Mouse (Mus musculus) neural tube, embryonic 12.5 days (tissue): ENCODE measurements around the gene Srms. TPM values are rescaled to one million over a fixed set of nuclear protein-coding genes. Genes with fewer than 3 reads are reported as not detected.
A peak's percentile ranks its signal among the peaks of the same experiment; 100 is the strongest.

ENCODE experiments used
- ATAC-seq: fragments of 200-750 bp; cut with Nextera tagmentation; 2 replicates; pipeline ENCODE4 v1.8.0; 2017; ENCODE audit warnings: low read depth, mild to moderate bottlenecking, moderate TSS enrichment, moderate library complexity; ENCODE audit not compliant: low FRiP score
- H3K27ac ChIP-seq: fragments of 300-500 bp; sonication (generic); 2 replicates; pipeline ENCODE4 v1.5.1; 2016
- H3K27me3 ChIP-seq: fragments of 300-500 bp; sonication (generic); replicated peaks from 2 replicates; pipeline ENCODE4 v1.6.1; 2016; ENCODE audit warnings: mild to moderate bottlenecking
- H3K36me3 ChIP-seq: fragments of 300-500 bp; sonication (generic); 2 replicates; pipeline ENCODE4 v1.6.1; 2016; ENCODE audit warnings: mild to moderate bottlenecking
- H3K4me1 ChIP-seq: fragments of 300-500 bp; sonication (generic); 2 replicates; pipeline ENCODE4 v1.6.1; 2016
- H3K4me2 ChIP-seq: fragments of 300-500 bp; sonication (generic); replicated peaks from 2 replicates; pipeline ENCODE4 v1.6.1; 2016; ENCODE audit warnings: mild to moderate bottlenecking
- H3K4me3 ChIP-seq: fragments of 300-500 bp; sonication (generic); 2 replicates; pipeline ENCODE4 v1.5.1; 2016
- H3K9ac ChIP-seq: fragments of 300-500 bp; sonication (generic); 2 replicates; pipeline ENCODE4 v1.6.1; 2016; ENCODE audit warnings: mild to moderate bottlenecking
- H3K9me3 ChIP-seq: fragments of 300-500 bp; sonication (generic); 2 replicates; pipeline ENCODE4 v1.6.1; 2016; ENCODE audit warnings: mild to moderate bottlenecking
- WGBS: fragments of 180-500 bp; shearing (Covaris S2); methylation state at CpG from one replicate; pipeline ENCODE4 v1.1.7; 2016; 5-methylcytosine and 5-hydroxymethylcytosine counted together
- polyA plus RNA-seq: library from polyadenylated mRNA; unstranded; fragments of >200 nt; fragmentation: Nextera tagmentation; extraction: Ambion mirVana; gene quantifications from 2 replicates; pipeline ENCODE4 v1.2.1, GENCODE M21; 2016

The Srms gene
- polyA plus RNA-seq, result 0.11 and 0.18 TPM in 2 replicates

GRCm38 (mm10) chr2:181213021-181213445 is at the start of gene Srms:
Srms (minus strand) TSS chr2:181213185.
- ATAC-seq, result no peak
- peaks cover 8% of the 10 kb centered on the region for H3K4me1 ChIP-seq
- no peaks in the 10 kb centered on the region for H3K9me3 ChIP-seq
- peaks cover 40% of the 10 kb centered on the region for H3K27me3 ChIP-seq
- H3K36me3 ChIP-seq, result no peaks in the 10 kb centered on the region
- under 1% methylated on average over 17 of the region's 17 CpGs for WGBS
- peak within 1 kb of the TSS; percentile 26 for H3K4me3 ChIP-seq
- H3K27ac ChIP-seq, result no peak within 1 kb of the TSS
- peak within 1 kb of the TSS; percentile 59 for H3K4me2 ChIP-seq
- H3K9ac ChIP-seq, result 0 out of 2 replicates have a peak within 1 kb of the TSS, but pooled peaks have one; percentile 26

DNA sequence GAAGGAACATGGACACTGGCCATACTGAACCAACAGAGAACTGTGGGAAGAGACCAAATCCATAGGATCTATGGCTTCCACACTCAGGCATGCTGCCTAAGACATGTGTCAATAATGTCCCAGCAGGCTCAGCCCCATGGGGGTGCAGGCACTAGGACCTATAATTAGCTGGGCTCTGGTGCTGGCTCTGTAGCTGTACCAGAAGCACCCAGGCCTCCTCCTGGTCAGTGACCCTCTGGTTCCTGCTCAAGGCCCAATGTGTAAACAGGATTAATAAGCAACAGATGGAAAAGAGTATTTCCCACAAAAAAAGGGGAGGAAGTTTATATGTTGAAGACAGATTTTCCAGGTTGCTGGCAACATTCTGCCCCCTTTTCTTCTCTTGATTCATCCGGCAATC is 40.3 kb upstream of the Srms start:
- Histone ChIP-seq H3K4me2 (no peak overlapping the region), H3K4me3 (no peak overlapping the region), H3K9ac (no peak overlapping the region), H3K36me3 (peaks cover 66% of the 10 kb centered on the region), H3K27ac (no peak overlapping the region), H3K4me1 (no peaks in the 10 kb centered on the region), H3K27me3 (no peaks in the 10 kb centered on the region), H3K9me3 (no peaks in the 10 kb centered on the region)
- ATAC-seq, result no peak
- WGBS, result 81% methylated on average over 1 of the region's 1 CpGs

DNA sequence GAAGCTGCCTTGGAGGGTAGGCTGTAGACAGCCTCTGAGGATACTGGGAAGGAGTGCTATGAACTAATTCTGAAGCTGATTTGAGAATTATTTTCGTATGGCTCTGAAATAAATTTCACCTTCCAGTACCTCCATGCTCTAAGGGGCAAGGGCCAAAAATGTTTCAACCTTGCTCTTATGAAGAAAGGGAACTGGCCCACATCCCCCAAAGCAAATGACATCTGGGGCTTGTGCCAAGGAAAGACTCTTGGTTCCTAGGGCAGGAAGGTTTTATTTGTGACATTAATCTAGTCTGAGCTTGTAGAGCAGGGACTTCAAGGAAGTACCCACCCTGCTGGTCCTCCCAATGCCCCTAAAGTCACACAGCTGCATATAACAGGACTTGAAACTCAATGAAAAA is 38.9 kb upstream of the Srms start:
- no peak overlapping the region for H3K4me3 ChIP-seq
- H3K4me2 ChIP-seq, result no peak overlapping the region
- no peak for ATAC-seq
- no peaks in the 10 kb centered on the region for H3K27me3 ChIP-seq
- 86% methylated on average over 1 of the region's 1 CpGs for WGBS
- H3K9ac ChIP-seq, result no peak overlapping the region
- no peaks in the 10 kb centered on the region for H3K4me1 ChIP-seq
- H3K9me3 ChIP-seq, result no peaks in the 10 kb centered on the region
- H3K27ac ChIP-seq, result no peak overlapping the region
- peaks cover 54% of the 10 kb centered on the region for H3K36me3 ChIP-seq

DNA sequence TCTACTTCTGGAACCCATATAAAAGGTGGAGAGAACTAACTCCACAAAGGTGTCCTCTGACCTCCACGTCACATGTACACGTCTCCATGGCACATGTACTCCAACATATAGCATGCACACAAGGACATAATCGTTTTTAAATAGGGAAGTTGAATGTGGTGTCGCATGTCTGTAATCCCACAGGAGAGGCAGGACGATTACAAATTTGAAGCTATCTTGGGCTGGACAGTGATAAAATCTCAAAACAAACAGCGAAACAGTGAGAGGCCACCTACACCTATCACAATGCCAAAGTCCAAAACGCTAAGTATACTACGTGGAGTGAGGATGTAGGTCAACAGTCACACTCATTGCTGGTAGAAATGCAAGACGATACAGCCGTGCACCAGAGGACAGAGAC is 36.2 kb upstream of the Srms start:
- no peaks in the 10 kb centered on the region for H3K27me3 ChIP-seq
- H3K36me3 ChIP-seq, result peaks cover 32% of the 10 kb centered on the region
- H3K4me2 ChIP-seq, result no peak overlapping the region
- no peaks in the 10 kb centered on the region for H3K9me3 ChIP-seq
- ATAC-seq, result no peak
- H3K4me1 ChIP-seq, result no peaks in the 10 kb centered on the region
- H3K9ac ChIP-seq, result no peak overlapping the region
- 92% methylated on average over 10 of the region's 10 CpGs for WGBS
- H3K27ac ChIP-seq, result no peak overlapping the region
- no peak overlapping the region for H3K4me3 ChIP-seq

- H3K4me2 ChIP-seq, result no peak overlapping the region
- H3K4me3 ChIP-seq, result no peak overlapping the region
- no peak for ATAC-seq
- H3K4me1 ChIP-seq, result no peaks in the 10 kb centered on the region
- no peak overlapping the region for H3K27ac ChIP-seq
- no peak overlapping the region for H3K9ac ChIP-seq
- no peaks in the 10 kb centered on the region for H3K27me3 ChIP-seq
- H3K9me3 ChIP-seq, result no peaks in the 10 kb centered on the region
- 22% methylated on average over 2 of the region's 2 CpGs for WGBS
- no peaks in the 10 kb centered on the region for H3K36me3 ChIP-seq
Observed at GRCm38 (mm10) chr2:181245031-181245430, 32.0 kb upstream of the Srms start.

GRCm38 (mm10) chr2:181243706-181244394 is 30.9 kb upstream of the Srms start:
- Histone ChIP-seq H3K4me1 (no peaks in the 10 kb centered on the region), H3K27ac (no peak overlapping the region), H3K9ac (no peak overlapping the region), H3K4me3 (no peak overlapping the region), H3K9me3 (no peaks in the 10 kb centered on the region), H3K27me3 (no peaks in the 10 kb centered on the region), H3K36me3 (no peaks in the 10 kb centered on the region), H3K4me2 (no peak overlapping the region)
- ATAC-seq, result no peak
- WGBS, result 47% methylated on average over 9 of the region's 11 CpGs

- Histone ChIP-seq H3K36me3 (no peaks in the 10 kb centered on the region), H3K27ac (no peak overlapping the region), H3K4me1 (no peaks in the 10 kb centered on the region), H3K9ac (no peak overlapping the region), H3K27me3 (no peaks in the 10 kb centered on the region), H3K4me2 (peak overlapping the region; percentile 53), H3K9me3 (no peaks in the 10 kb centered on the region), H3K4me3 (no peak overlapping the region)
- no peak for ATAC-seq
- 63% methylated on average over 3 of the region's 3 CpGs for WGBS
Observed at GRCm38 (mm10) chr2:181242314-181242665, 29.3 kb upstream of the Srms start.

GRCm38 (mm10) chr2:181241602-181242313 is 28.8 kb upstream of the Srms start, which contains the start of gene Helz2:
Helz2 (minus strand) TSS chr2:181242027.
- no peak for ATAC-seq
- peak within 1 kb of the TSS; percentile 27 for H3K4me3 ChIP-seq
- H3K9me3 ChIP-seq, result no peaks in the 10 kb centered on the region
- H3K27me3 ChIP-seq, result no peaks in the 10 kb centered on the region
- H3K27ac ChIP-seq, result no peak within 1 kb of the TSS
- H3K9ac ChIP-seq, result peak within 1 kb of the TSS; percentile 40; the same call in 1 of the 2 replicates
- H3K36me3 ChIP-seq, result no peaks in the 10 kb centered on the region
- WGBS, result 9% methylated on average over 16 of the region's 16 CpGs
- H3K4me1 ChIP-seq, result no peaks in the 10 kb centered on the region
- H3K4me2 ChIP-seq, result peak within 1 kb of the TSS; percentile 53

- peak overlapping the region; percentile 53; the same call in 1 of the 2 replicates for H3K4me2 ChIP-seq
- WGBS, result 93% methylated on average over 13 of the region's 13 CpGs
- H3K4me3 ChIP-seq, result no peak overlapping the region
Observed at GRCm38 (mm10) chr2:181240806-181241440, 27.9 kb upstream of the Srms start.

GRCm38 (mm10) chr2:181239261-181239660 is 26.3 kb upstream of the Srms start:
- no peak overlapping the region for H3K4me3 ChIP-seq
- no peak for ATAC-seq
- no peaks in the 10 kb centered on the region for H3K36me3 ChIP-seq
- H3K9ac ChIP-seq, result no peak overlapping the region
- WGBS, result 96% methylated on average over 9 of the region's 9 CpGs
- no peak overlapping the region for H3K4me2 ChIP-seq
- H3K4me1 ChIP-seq, result no peaks in the 10 kb centered on the region
- H3K27ac ChIP-seq, result no peak overlapping the region
- H3K27me3 ChIP-seq, result no peaks in the 10 kb centered on the region
- no peaks in the 10 kb centered on the region for H3K9me3 ChIP-seq

More at GRCm38 (mm10) chr2:181240806-181241440, 27.9 kb upstream of the Srms start:
- Histone ChIP-seq H3K9me3 (no peaks in the 10 kb centered on the region), H3K9ac (no peak overlapping the region), H3K4me1 (no peaks in the 10 kb centered on the region), H3K36me3 (no peaks in the 10 kb centered on the region), H3K27ac (no peak overlapping the region), H3K27me3 (no peaks in the 10 kb centered on the region)
- ATAC-seq, result no peak

DNA sequence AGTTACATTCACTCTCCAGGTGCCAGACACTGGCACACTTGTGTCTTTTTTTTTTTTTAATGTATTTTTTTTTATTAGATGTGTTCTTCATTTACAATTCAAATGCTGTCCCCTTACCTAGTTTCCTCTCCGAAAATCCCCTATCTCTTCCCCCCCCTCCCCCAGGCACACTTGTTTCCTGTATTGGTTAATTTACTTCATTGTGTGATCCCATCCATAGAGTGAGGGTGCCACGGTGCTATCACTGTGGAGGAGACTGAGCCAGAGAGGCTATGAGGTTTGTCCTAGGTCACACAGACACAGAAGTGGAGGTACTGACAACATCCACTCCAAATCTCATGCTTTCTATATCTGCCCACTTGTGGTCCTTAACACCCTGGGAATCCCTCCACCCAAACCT is 25.9 kb upstream of the Srms start:
- ATAC-seq, result no peak
- 68% methylated on average over 2 of the region's 2 CpGs for WGBS

GRCm38 (mm10) chr2:181238091-181238610 is 25.2 kb upstream of the Srms start:
- Histone ChIP-seq H3K9me3 (no peaks in the 10 kb centered on the region), H3K27me3 (no peaks in the 10 kb centered on the region), H3K4me3 (no peak overlapping the region), H3K4me2 (no peak overlapping the region), H3K9ac (no peak overlapping the region), H3K4me1 (no peaks in the 10 kb centered on the region), H3K36me3 (no peaks in the 10 kb centered on the region), H3K27ac (no peak overlapping the region)
- ATAC-seq, result no peak
- WGBS, result 82% methylated on average over 10 of the region's 10 CpGs

More for the DNA sequence above, 25.9 kb upstream of the Srms start:
- H3K4me1 ChIP-seq, result no peaks in the 10 kb centered on the region
- H3K9me3 ChIP-seq, result no peaks in the 10 kb centered on the region
- no peak overlapping the region for H3K9ac ChIP-seq
- no peak overlapping the region for H3K4me2 ChIP-seq
- H3K4me3 ChIP-seq, result no peak overlapping the region
- H3K27ac ChIP-seq, result no peak overlapping the region
- no peaks in the 10 kb centered on the region for H3K27me3 ChIP-seq
- H3K36me3 ChIP-seq, result no peaks in the 10 kb centered on the region
